Mouse (Mus musculus) ES-E14 (cell line): Measurements from ENCODE around the gene Klk5. TPM values are rescaled to one million over a fixed set of nuclear protein-coding genes. Genes with fewer than 3 reads are reported as not detected.

Source experiments
- DNase-seq: peaks from one replicate; pipeline ENCODE4 v3.0.0-alpha.2; 2013; ENCODE audit warnings: low read depth, low spot score
- H3K27ac ChIP-seq: 2 replicates; pipeline ENCODE4 v1.5.1; 2012; ENCODE audit warnings: low read depth, mild to moderate bottlenecking, low read length, moderate library complexity, mixed read lengths; ENCODE audit not compliant: poor library complexity, insufficient read depth, severe bottlenecking
- H3K36me3 ChIP-seq: 2 replicates; pipeline ENCODE4 v1.6.1; 2012; ENCODE audit warnings: mild to moderate bottlenecking, low read length, moderate library complexity, mixed read lengths; ENCODE audit not compliant: control insufficient read depth, poor library complexity, insufficient read depth, severe bottlenecking
- H3K4me1 ChIP-seq, 2 experiments: fragments of 150-350 bp in 1 of 2; sonication (generic) in 1 of 2; 2 replicates each; pipeline ENCODE4 v1.6.1; 2012; ENCODE audit warnings: low read length in 2 of 2, mild to moderate bottlenecking in 1 of 2, mixed read lengths in 1 of 2; ENCODE audit not compliant: control insufficient read depth in 2 of 2, insufficient read depth in 2 of 2, poor library complexity in 1 of 2
- H3K4me3 ChIP-seq, 2 experiments: fragments of 150-350 bp in 1 of 2; sonication (generic) in 1 of 2; 2 replicates each; pipeline ENCODE4 v1.5.1; 2012; ENCODE audit warnings: low read length in 2 of 2, low read depth in 1 of 2, mild to moderate bottlenecking in 1 of 2, mixed read lengths in 1 of 2; ENCODE audit not compliant: insufficient read depth in 1 of 2, poor library complexity in 1 of 2, severe bottlenecking in 1 of 2
- H3K9ac ChIP-seq: 2 replicates; pipeline ENCODE4 v1.6.1; 2012; ENCODE audit warnings: low read depth, mild to moderate bottlenecking, low read length, mixed read lengths; ENCODE audit not compliant: poor library complexity, insufficient read depth, severe bottlenecking
- H3K9me3 ChIP-seq: fragments of 150-350 bp; sonication (generic); 2 replicates; pipeline ENCODE4 v1.6.1; 2012; ENCODE audit warnings: low read depth, mild to moderate bottlenecking, low read length; ENCODE audit not compliant: control insufficient read depth, insufficient read depth
- CHD2 ChIP-seq: IDR thresholded peaks from 2 replicates; pipeline ENCODE4 v1.6.1; 2014; ENCODE audit warnings: mild to moderate bottlenecking, low read depth, low read length, inconsistent platforms
- HCFC1 ChIP-seq: IDR thresholded peaks from 2 replicates; pipeline ENCODE4 v1.6.1; 2012; ENCODE audit warnings: low read length, inconsistent platforms, borderline replicate concordance; ENCODE audit not compliant: insufficient read depth
- MAFK ChIP-seq: IDR thresholded peaks from 2 replicates; pipeline ENCODE4 v1.6.1; 2014; ENCODE audit warnings: mild to moderate bottlenecking, low read depth, low read length, inconsistent platforms; ENCODE audit not compliant: insufficient read depth
- ZC3H11A ChIP-seq: IDR thresholded peaks from 2 replicates; pipeline ENCODE4 v1.6.1; 2012; ENCODE audit warnings: low read depth, mild to moderate bottlenecking, inconsistent platforms, low read length, borderline replicate concordance
- ZNF384 ChIP-seq: IDR thresholded peaks from 2 replicates; pipeline ENCODE4 v1.6.1; 2012; ENCODE audit warnings: low read depth, low read length, inconsistent platforms
- in situ Hi-C, 2 experiments: fragments of 600-800 bp; cut with MboI; formaldehyde crosslinking; loops; one replicate each; pipeline ENCODE4 v1.15.1; 2025; ENCODE audit warnings: low sequenced_read_pairs in 2 of 2, inconsistent platforms in 1 of 2; ENCODE audit not compliant: unreplicated experiment in 2 of 2
- total RNA-seq: library from RNA; depleted of rRNA; stranded (reverse); fragments of 300-350 nt; gene quantifications from 2 replicates; pipeline ENCODE4 v1.2.3, GENCODE M21; 2012

Klk5 gene
- total RNA-seq, 1 experiment, result not detected

DNA sequence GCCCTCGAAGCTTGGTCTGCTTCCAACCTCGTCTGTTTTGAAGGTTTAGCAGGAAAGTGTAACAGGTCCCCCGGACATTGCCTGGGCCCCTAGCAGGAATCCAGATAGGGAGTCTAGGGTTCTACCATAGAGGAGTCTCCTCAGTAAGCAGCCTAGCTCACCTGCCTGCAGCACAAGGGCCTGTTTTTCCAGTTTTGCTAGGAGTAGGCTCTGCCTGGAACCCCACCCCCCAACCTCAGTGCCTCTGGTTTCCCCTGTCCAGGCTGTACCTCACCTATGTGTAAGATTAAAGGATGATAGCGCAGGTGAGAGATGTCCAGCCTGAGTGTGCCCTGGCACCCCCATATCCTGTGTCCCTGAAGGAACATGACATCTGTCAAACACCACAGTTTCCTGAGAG is 34.7 kb downstream of the Klk5 start:
- H3K27ac ChIP-seq, result no peak overlapping the region
- no peaks in the 10 kb centered on the region for H3K36me3 ChIP-seq
- no peaks in the 10 kb centered on the region; a peak in 1 of 4 replicates for H3K4me1 ChIP-seq
- H3K9ac ChIP-seq, result no peak overlapping the region
- no peak for DNase-seq
- in situ Hi-C loops, result loop anchor here (25.0 kb wide), 1 partner anchor 189 kb away; the partner anchor contains the start of gene Klk14 (in 2 of the 2)
- TF ChIP-seq ZC3H11A (no peak), ZNF384 (no peak), CHD2 (no peak), MAFK (no peak), HCFC1 (no peak)
- no peak overlapping the region for H3K4me3 ChIP-seq
- no peaks in the 10 kb centered on the region for H3K9me3 ChIP-seq

DNA sequence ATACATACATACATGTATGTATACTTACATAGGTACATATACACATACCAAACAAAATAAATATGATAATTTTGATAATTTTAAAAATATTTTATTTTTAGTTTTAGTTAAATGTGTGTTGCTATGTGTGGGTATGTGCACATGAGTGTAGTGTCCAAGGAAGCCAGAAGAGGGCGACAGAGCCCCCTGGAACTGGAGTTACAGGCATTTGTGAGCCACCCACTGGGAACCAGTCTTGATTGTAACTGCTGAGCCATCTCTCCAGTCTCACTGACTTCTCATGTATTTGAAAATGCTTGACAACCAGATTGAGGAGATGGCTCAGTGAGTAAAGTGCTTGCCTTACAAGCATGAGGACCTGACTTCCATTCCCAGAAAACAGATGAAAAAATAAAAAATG is 36.5 kb downstream of the Klk5 start:
- Histone ChIP-seq H3K36me3 (no peaks in the 10 kb centered on the region), H3K9me3 (no peaks in the 10 kb centered on the region), H3K9ac (no peak overlapping the region), H3K4me3 (no peak overlapping the region), H3K27ac (no peak overlapping the region), H3K4me1 (peaks cover 0 to 8% of the 10 kb centered on the region in 2 experiments; a peak in 2 of 4 replicates)
- in situ Hi-C loops, result loop anchor here (25.0 kb wide), 1 partner anchor 191 kb away; the partner anchor contains the start of gene Klk14 (in 2 of the 2)
- TF ChIP-seq ZC3H11A (no peak), CHD2 (no peak), MAFK (no peak), ZNF384 (no peak), HCFC1 (no peak)
- DNase-seq, result no peak

DNA sequence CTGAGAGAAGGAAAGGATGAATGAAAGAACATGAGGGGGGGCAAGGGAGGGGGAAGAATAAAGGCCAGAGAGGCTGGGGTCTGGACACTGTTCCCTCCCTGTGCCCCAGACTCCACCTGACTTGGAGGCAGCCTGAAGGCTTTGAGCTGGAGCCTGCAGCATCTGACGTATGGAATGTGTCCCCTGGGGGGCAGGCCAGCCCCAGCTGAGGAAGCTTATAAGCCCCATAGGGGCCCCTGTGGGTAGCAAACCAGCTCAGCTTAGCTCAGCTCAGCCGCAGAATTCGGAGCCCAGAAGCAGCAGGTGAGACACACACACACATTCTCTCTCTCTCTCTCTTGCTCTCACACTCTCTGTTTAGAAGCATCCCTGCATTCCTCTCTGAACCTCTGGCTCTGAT is 39.1 kb downstream of the Klk5 start, which contains the start of gene Klk4:
Klk4 (plus strand) TSS at position 249 of the 400 bp plus-strand sequence.
- H3K9me3 ChIP-seq, result no peaks in the 10 kb centered on the region
- H3K9ac ChIP-seq, result no peak within 1 kb of the TSS
- H3K4me3 ChIP-seq, result no peak within 1 kb of the TSS
- peaks cover 0 to 8% of the 10 kb centered on the region in 2 experiments; a peak in 2 of 4 replicates for H3K4me1 ChIP-seq
- in situ Hi-C loops, result loop anchor here (25.0 kb wide), 1 partner anchor 194 kb away; the partner anchor contains the start of gene Klk14 (in 2 of the 2)
- no peaks in the 10 kb centered on the region for H3K36me3 ChIP-seq
- TF ChIP-seq ZC3H11A (no peak), ZNF384 (no peak), HCFC1 (no peak), CHD2 (no peak), MAFK (no peak)
- H3K27ac ChIP-seq, result no peak within 1 kb of the TSS
- DNase-seq, result no peak

DNA sequence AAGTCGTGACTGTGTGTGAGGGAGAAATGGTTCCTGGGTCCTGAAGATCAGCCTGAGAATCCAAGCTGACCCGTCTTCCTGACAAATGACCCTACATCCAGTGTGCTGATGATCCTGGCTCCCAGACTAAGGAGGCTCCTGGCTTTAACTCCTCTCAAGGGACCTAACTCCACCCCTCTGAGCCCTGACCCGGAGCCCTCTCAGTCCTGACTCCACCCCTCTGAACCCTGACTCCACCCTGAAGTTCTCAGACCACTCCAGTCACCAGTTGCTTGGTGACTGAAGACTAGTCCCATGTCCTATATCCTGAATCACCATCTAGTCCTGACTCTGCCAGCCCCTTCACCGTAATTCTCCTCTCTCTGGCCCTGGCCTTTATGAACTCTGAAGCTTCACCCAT is 40.6 kb downstream of the Klk5 start:
- no peak overlapping the region for H3K4me3 ChIP-seq
- in situ Hi-C loops, result loop anchor here (25.0 kb wide), 1 partner anchor 195 kb away; the partner anchor contains the start of gene Klk14 (in 2 of the 2)
- H3K27ac ChIP-seq, result no peak overlapping the region
- H3K4me1 ChIP-seq, result peaks cover 0 to 8% of the 10 kb centered on the region in 2 experiments; a peak in 2 of 4 replicates
- TF ChIP-seq HCFC1 (no peak), ZNF384 (no peak), ZC3H11A (no peak), MAFK (no peak), CHD2 (no peak)
- H3K9me3 ChIP-seq, result no peaks in the 10 kb centered on the region
- no peak overlapping the region for H3K9ac ChIP-seq
- DNase-seq, result peak; percentile 51
- no peaks in the 10 kb centered on the region for H3K36me3 ChIP-seq
